Mouse (Mus musculus) forebrain, embryonic 12.5 days (tissue): Measurements from ENCODE around the gene Cc2d2b. TPM values are rescaled to one million over a fixed set of nuclear protein-coding genes. Genes with fewer than 3 reads are reported as not detected.

Experiments used
- ATAC-seq: fragments of 200-750 bp; cut with Nextera tagmentation; 2 replicates; pipeline ENCODE4 v1.8.0; 2017; ENCODE audit warnings: moderate TSS enrichment; ENCODE audit not compliant: low FRiP score
- H3K27ac ChIP-seq: fragments of 300-500 bp; sonication (generic); 2 replicates; pipeline ENCODE4 v1.5.1; 2016; ENCODE audit warnings: mild to moderate bottlenecking
- H3K27me3 ChIP-seq: fragments of 300-500 bp; sonication (generic); 2 replicates; pipeline ENCODE4 v1.6.1; 2016; ENCODE audit warnings: mild to moderate bottlenecking
- H3K36me3 ChIP-seq: fragments of 300-500 bp; sonication (generic); replicated peaks from 2 replicates; pipeline ENCODE4 v1.6.1; 2016; ENCODE audit warnings: mild to moderate bottlenecking
- H3K4me1 ChIP-seq: fragments of 300-500 bp; sonication (generic); 2 replicates; pipeline ENCODE4 v1.6.1; 2016
- H3K4me2 ChIP-seq: fragments of 300-500 bp; sonication (generic); 2 replicates; pipeline ENCODE4 v1.6.1; 2016; ENCODE audit warnings: mild to moderate bottlenecking, moderate library complexity
- H3K4me3 ChIP-seq: fragments of 300-500 bp; sonication (generic); replicated peaks from 2 replicates; pipeline ENCODE4 v1.5.1; 2016; ENCODE audit warnings: mild to moderate bottlenecking
- H3K9ac ChIP-seq: fragments of 300-500 bp; sonication (generic); 2 replicates; pipeline ENCODE4 v1.6.1; 2016; ENCODE audit warnings: mild to moderate bottlenecking
- H3K9me3 ChIP-seq: fragments of 300-500 bp; sonication (generic); 2 replicates; pipeline ENCODE4 v1.6.1; 2016
- WGBS: fragments of 180-500 bp; shearing (Covaris S2); methylation state at CpG from one replicate; pipeline ENCODE4 v1.1.7; 2016; 5-methylcytosine and 5-hydroxymethylcytosine counted together
- polyA plus RNA-seq: library from polyadenylated mRNA; unstranded; fragments of >200 nt; fragmentation: Nextera tagmentation; extraction: Ambion mirVana; gene quantifications from 2 replicates; pipeline ENCODE4 v1.2.1, GENCODE M21; 2016

The Cc2d2b gene
- polyA plus RNA-seq, 1 experiment from 2014 or later, result 0.38 TPM

DNA sequence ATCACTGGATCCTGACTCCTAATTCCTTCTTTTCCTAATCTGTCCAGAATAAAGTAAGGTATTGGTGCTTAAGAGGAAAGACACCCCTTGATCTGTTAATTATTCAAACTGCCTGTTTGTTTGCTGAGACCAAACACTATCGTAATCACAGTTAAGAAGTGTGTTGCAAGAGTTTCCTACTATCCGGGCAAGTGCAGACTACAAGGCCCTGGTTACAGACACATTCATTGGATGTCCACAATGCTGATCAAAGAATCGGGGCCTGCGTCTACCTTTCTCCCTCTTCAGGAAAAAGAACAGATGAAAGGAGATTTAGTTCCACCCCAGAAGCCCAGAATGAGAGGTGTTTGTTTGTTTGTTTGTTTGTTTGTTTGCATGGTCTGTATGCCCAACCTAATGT lies 20.3 kb upstream of the Cc2d2b start:
- H3K27me3 ChIP-seq, result 0 out of 2 replicates have a peak, but pooled peaks cover 4% of the 10 kb centered on the region
- H3K9me3 ChIP-seq, result no peaks in the 10 kb centered on the region
- no peak for ATAC-seq
- no peak overlapping the region for H3K4me2 ChIP-seq
- no peak overlapping the region for H3K4me3 ChIP-seq
- no peak overlapping the region for H3K27ac ChIP-seq
- H3K36me3 ChIP-seq, result no peaks in the 10 kb centered on the region
- WGBS, result 93% methylated on average over 4 of the region's 4 CpGs
- no peak overlapping the region for H3K9ac ChIP-seq
- no peaks in the 10 kb centered on the region for H3K4me1 ChIP-seq

DNA sequence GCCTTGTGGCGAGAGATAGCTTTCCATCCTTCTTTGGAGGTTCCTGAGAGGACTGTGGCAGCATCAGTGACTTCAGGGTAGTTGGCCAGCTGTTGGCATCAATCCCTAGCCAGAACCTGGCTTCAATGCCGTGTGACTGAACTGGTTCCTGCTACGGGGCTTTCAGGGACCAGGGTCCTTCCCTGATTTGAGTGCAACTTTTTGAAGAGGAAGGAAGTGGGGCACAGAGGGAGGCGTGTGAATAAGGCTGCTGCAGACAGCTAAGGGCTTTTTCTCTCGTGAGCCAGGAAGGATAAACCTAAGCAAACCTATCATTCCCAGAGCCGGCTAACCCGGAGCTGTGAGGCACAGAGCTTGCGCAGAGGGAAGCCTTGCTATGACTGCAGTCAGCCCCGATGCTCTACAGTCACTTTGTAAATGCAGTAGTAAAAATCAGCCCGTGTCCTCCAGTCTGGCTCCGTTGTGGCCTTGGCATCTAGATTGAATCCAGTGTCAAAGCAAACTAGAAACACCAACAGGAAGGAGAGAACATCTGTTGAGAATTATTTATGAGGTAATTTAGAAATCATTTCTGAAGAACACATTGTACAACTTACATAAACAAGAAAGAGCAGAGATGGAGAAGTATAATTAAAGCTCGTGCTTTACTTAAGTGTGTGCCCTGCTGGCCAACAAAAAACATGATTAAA lies 19.7 kb upstream of the Cc2d2b start:
- Histone ChIP-seq H3K9ac (no peak overlapping the region), H3K27me3 (0 out of 2 replicates have a peak, but pooled peaks cover 3% of the 10 kb centered on the region), H3K4me3 (no peak overlapping the region), H3K36me3 (no peaks in the 10 kb centered on the region), H3K4me1 (0 out of 2 replicates have a peak, but pooled peaks cover 3% of the 10 kb centered on the region), H3K27ac (no peak overlapping the region), H3K4me2 (no peak overlapping the region), H3K9me3 (no peaks in the 10 kb centered on the region)
- 72% methylated on average over 12 of the region's 12 CpGs for WGBS
- ATAC-seq, result no peak

DNA sequence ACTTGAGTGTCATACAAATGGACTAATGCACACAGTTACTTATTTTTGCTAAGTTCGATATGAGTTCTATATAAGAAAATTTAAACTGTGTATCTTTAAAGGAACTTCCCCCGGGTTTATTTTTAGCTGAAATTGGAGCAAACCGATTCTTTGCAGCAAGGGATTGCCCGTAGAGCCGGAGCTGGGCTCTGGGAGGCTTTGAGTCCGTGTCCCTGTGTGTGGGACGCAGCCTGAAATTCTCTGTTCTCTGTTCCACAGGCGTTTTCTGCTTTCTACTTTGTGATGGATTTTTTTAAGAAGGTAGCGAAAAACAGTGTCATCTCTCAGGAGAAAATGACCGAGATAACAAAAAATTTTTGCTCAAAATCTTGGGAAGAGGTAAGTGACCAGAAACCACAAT lies 15.1 kb upstream of the Cc2d2b start:
- H3K27me3 ChIP-seq, result no peaks in the 10 kb centered on the region
- ATAC-seq, result no peak
- no peaks in the 10 kb centered on the region for H3K9me3 ChIP-seq
- H3K9ac ChIP-seq, result no peak overlapping the region
- no peak overlapping the region for H3K27ac ChIP-seq
- no peaks in the 10 kb centered on the region for H3K36me3 ChIP-seq
- H3K4me3 ChIP-seq, result no peak overlapping the region
- WGBS, result 80% methylated on average over 10 of the region's 10 CpGs
- H3K4me1 ChIP-seq, result peaks cover 16% of the 10 kb centered on the region
- H3K4me2 ChIP-seq, result no peak overlapping the region

- no peak for ATAC-seq
- Histone ChIP-seq H3K36me3 (0 out of 2 replicates have a peak, but pooled peaks cover 2% of the 10 kb centered on the region), H3K9ac (no peak overlapping the region), H3K4me2 (no peak overlapping the region), H3K9me3 (no peaks in the 10 kb centered on the region), H3K27ac (no peak overlapping the region), H3K4me3 (no peak overlapping the region), H3K4me1 (peaks cover 16% of the 10 kb centered on the region), H3K27me3 (no peaks in the 10 kb centered on the region)
- 67% methylated on average over 4 of the region's 4 CpGs for WGBS
Measured at GRCm38 (mm10) chr19:40733849-40734248, 14.7 kb upstream of the Cc2d2b start.

- Histone ChIP-seq H3K4me2 (peak overlapping the region; percentile 46), H3K4me3 (peak overlapping the region; percentile 17; the same call in 1 of the 2 replicates), H3K27me3 (no peaks in the 10 kb centered on the region), H3K9me3 (no peaks in the 10 kb centered on the region), H3K4me1 (peaks cover 16% of the 10 kb centered on the region), H3K36me3 (0 out of 2 replicates have a peak, but pooled peaks cover 4% of the 10 kb centered on the region), H3K9ac (peak overlapping the region; percentile 48), H3K27ac (peak overlapping the region; percentile 77)
- ATAC-seq, result peak; percentile 96
- WGBS, result 18% methylated on average over 17 of the region's 17 CpGs
Measured at GRCm38 (mm10) chr19:40736680-40737512, 11.7 kb upstream of the Cc2d2b start.

DNA sequence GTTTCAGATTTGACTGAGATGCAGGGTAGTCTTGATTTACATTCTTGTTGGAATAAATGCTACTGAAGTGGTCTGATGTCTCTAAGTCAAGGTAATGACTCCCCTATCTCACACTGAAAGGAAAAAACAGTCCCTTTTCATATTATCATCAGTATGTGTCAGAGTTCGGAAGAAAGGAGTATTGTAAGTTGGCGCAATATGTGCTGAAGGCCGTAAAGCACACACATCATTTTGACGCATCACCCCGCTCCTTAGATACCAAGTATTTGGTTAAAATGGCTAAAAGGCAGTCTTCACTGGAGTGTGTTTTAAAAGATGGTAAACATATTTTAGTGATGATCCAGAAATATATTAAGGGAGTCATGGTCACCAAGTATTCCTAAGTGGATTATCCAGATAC lies 10.9 kb upstream of the Cc2d2b start:
- Histone ChIP-seq H3K27ac (peak overlapping the region; percentile 77), H3K36me3 (0 out of 2 replicates have a peak, but pooled peaks cover 4% of the 10 kb centered on the region), H3K27me3 (no peaks in the 10 kb centered on the region), H3K9me3 (no peaks in the 10 kb centered on the region), H3K4me2 (peak overlapping the region; percentile 46), H3K9ac (peak overlapping the region; percentile 48), H3K4me1 (peaks cover 16% of the 10 kb centered on the region), H3K4me3 (peak overlapping the region; percentile 17; the same call in 1 of the 2 replicates)
- 83% methylated on average over 5 of the region's 5 CpGs for WGBS
- 0 out of 2 replicates have a peak, but pooled peaks have one; percentile 4 for ATAC-seq

- H3K9ac ChIP-seq, result no peak overlapping the region
- peaks cover 14% of the 10 kb centered on the region for H3K4me1 ChIP-seq
- H3K27ac ChIP-seq, result no peak overlapping the region
- H3K4me2 ChIP-seq, result no peak overlapping the region
- H3K9me3 ChIP-seq, result no peaks in the 10 kb centered on the region
- WGBS, result 89% methylated on average over 13 of the region's 13 CpGs
- H3K36me3 ChIP-seq, result 0 out of 2 replicates have a peak, but pooled peaks cover 4% of the 10 kb centered on the region
- no peak for ATAC-seq
- no peak overlapping the region for H3K4me3 ChIP-seq
- no peaks in the 10 kb centered on the region for H3K27me3 ChIP-seq
Measured at GRCm38 (mm10) chr19:40738683-40739324, 9.7 kb upstream of the Cc2d2b start.

DNA sequence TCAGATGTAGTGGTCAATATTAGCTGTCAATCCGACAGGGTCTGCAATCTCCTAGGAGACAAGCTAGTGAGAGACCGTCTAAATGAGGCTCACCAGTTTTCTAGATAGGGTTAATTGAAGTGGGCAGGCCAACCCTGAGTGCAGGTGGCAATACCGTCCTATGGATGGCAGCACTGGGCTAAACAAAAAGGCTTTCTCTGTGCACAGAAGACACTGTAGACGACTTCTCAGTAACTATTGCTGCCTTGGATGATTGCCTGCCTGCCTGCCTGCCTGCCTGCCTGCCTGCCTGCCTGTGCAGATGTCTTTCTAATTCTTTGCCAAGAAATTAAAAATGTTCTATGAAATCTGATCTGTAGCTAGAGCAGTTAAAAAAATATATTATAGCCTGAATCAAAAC lies 1.9 kb upstream of the Cc2d2b start:
- Histone ChIP-seq H3K36me3 (no peaks in the 10 kb centered on the region), H3K27ac (no peak overlapping the region), H3K9me3 (no peaks in the 10 kb centered on the region), H3K9ac (no peak overlapping the region), H3K27me3 (no peaks in the 10 kb centered on the region), H3K4me3 (no peak overlapping the region), H3K4me2 (no peak overlapping the region), H3K4me1 (no peaks in the 10 kb centered on the region)
- 44% methylated on average over 4 of the region's 4 CpGs for WGBS
- ATAC-seq, result no peak

- ATAC-seq, result no peak
- peaks cover 6% of the 10 kb centered on the region; the same call in 1 of the 2 replicates for H3K4me1 ChIP-seq
- H3K4me3 ChIP-seq, result no peak overlapping the region
- no peak overlapping the region for H3K9ac ChIP-seq
- H3K36me3 ChIP-seq, result no peaks in the 10 kb centered on the region
- H3K4me2 ChIP-seq, result no peak overlapping the region
- no peaks in the 10 kb centered on the region for H3K9me3 ChIP-seq
- 74% methylated on average over 2 of the region's 2 CpGs for WGBS
- no peak overlapping the region for H3K27ac ChIP-seq
- H3K27me3 ChIP-seq, result no peaks in the 10 kb centered on the region
Measured at GRCm38 (mm10) chr19:40754311-40754710, 5.8 kb downstream of the Cc2d2b start.

DNA sequence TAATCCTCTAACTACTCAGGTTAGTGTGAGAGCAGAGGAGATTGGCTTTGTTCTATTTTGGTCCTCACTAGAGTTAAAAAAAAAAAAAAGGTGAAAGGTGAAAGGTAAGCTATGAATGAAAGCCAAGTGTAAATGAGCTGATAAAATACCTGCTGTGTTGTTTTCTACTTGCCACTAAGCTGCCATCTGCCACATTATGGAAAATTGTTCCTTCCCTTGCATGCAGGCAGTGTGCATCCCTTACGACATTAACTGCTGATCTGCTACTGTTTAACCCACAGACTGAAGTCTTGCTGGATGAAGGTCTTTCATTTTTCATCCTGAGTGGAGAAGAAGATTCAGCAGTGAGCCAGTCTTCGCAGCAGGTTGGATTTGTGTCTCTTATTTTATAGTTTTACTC lies 11.5 kb downstream of the Cc2d2b start:
- Histone ChIP-seq H3K4me1 (0 out of 2 replicates have a peak, but pooled peaks cover 6% of the 10 kb centered on the region), H3K27me3 (peaks cover 11% of the 10 kb centered on the region; the same call in 1 of the 2 replicates), H3K9me3 (no peaks in the 10 kb centered on the region), H3K9ac (no peak overlapping the region), H3K27ac (no peak overlapping the region), H3K36me3 (no peaks in the 10 kb centered on the region), H3K4me2 (no peak overlapping the region), H3K4me3 (no peak overlapping the region)
- no peak for ATAC-seq
- 70% methylated on average over 2 of the region's 2 CpGs for WGBS

GRCm38 (mm10) chr19:40762023-40762759 lies 13.6 kb downstream of the Cc2d2b start:
- peak overlapping the region; percentile 15; the same call in 1 of the 2 replicates for H3K4me3 ChIP-seq
- 41% methylated on average over 22 of the region's 22 CpGs for WGBS
- no peaks in the 10 kb centered on the region for H3K36me3 ChIP-seq
- H3K27ac ChIP-seq, result no peak overlapping the region
- H3K4me2 ChIP-seq, result peak overlapping the region; percentile 49
- peak overlapping the region; percentile 7; the same call in 1 of the 2 replicates for H3K9ac ChIP-seq
- H3K9me3 ChIP-seq, result no peaks in the 10 kb centered on the region
- peaks cover 11% of the 10 kb centered on the region; the same call in 1 of the 2 replicates for H3K27me3 ChIP-seq
- 0 out of 2 replicates have a peak, but pooled peaks have one; percentile 36 for ATAC-seq
- 0 out of 2 replicates have a peak, but pooled peaks cover 6% of the 10 kb centered on the region for H3K4me1 ChIP-seq
